In the genomic region with DNA sequence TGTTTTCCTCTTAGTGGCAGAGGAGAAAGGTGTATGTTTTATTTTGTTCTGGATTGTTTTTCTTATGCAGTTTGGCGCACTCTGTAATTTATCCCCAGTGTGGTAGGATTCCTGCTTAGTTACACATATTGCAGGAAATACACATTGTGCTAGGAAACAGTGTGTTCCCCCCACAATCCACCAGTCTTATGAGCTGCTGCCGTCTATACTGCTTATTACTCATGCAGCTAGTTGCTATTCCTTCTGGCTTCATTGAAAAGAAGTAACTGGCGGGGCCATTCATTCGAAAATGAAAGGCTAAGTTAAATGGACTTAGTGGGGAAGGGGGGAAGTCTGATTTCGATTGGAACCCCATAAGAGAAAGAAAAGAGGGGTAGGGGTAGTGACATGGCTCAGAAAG, we compare ENCODE assay signal across 23 mouse cellular contexts.
DNase-seq lines count a peak whose midpoint lies in the region; ATAC-seq and TF ChIP-seq lines count a peak whose summit lies in the region.
"Had no signal": no experiment of that assay in that cellular context is flagged by ENCODE, and none has a peak within 500 bp of the region (broad histone marks: within the 10 kb centered on the region; RNA-seq: fewer than 3 reads in every experiment).

No protein-coding gene starts in this region.

- no peaks in the 10 kb centered on the region for H3K79me2 ChIP-seq in myocyte (ENCODE audit: control insufficient read depth, insufficient read depth)

- ATAC-seq in forebrain, embryonic 11.5 days (replicated peaks; ENCODE audit: low FRiP score) = peak; percentile 42; the same call in 1 of the 2 replicates
- ATAC-seq in forebrain, embryonic 12.5 days (ENCODE audit: low FRiP score) = no peak
- 0 out of 2 replicates have a peak, but pooled peaks have one; percentile 35 for ATAC-seq in midbrain, embryonic 11.5 days (ENCODE audit: low FRiP score)
- ATAC-seq in midbrain, embryonic 15.5 days (replicated peaks) = no peak
- ATAC-seq: activated CD4-positive, CD25-positive, alpha-beta regulatory T cell, adult 4 months had no signal

- H3K4me1 ChIP-seq in forebrain, embryonic 11.5 days (replicated peaks; ENCODE audit: control insufficient read depth, insufficient read depth, low read length) = peaks cover 2% of the 10 kb centered on the region; the same call in 1 of the 2 replicates
- H3K4me1 ChIP-seq in forebrain, embryonic 12.5 days = peaks cover 12% of the 10 kb centered on the region; the same call in 1 of the 2 replicates
- no peaks in the 10 kb centered on the region for H3K4me1 ChIP-seq in midbrain, embryonic 11.5 days (ENCODE audit: control insufficient read depth, insufficient read depth, low read length)
- H3K4me1 ChIP-seq in midbrain, embryonic 15.5 days = peaks cover 3% of the 10 kb centered on the region; the same call in 1 of the 2 replicates

- TF ChIP-seq POLR2A in brain, embryonic 14.5 days (IDR thresholded peaks at IDR 0.05; ENCODE audit: borderline replicate concordance, extremely low read depth, insufficient read depth, insufficient read length, poor library complexity, severe bottlenecking) = no peak
- no peak for TF ChIP-seq POLR2A in myocyte (IDR thresholded peaks at IDR 0.05; ENCODE audit: insufficient read length, low read depth)

- no peaks in the 10 kb centered on the region for H3K36me3 ChIP-seq in forebrain, embryonic 11.5 days (ENCODE audit: control insufficient read depth, insufficient read depth, low read length)
- H3K36me3 ChIP-seq in forebrain, embryonic 12.5 days (replicated peaks) = no peaks in the 10 kb centered on the region
- no peaks in the 10 kb centered on the region for H3K36me3 ChIP-seq in midbrain, embryonic 11.5 days (ENCODE audit: control insufficient read depth, insufficient read depth, low read length)
- H3K36me3 ChIP-seq in midbrain, embryonic 15.5 days (replicated peaks) = no peaks in the 10 kb centered on the region
- no peaks in the 10 kb centered on the region for H3K36me3 ChIP-seq in myocyte (ENCODE audit: control insufficient read depth, insufficient read depth)
- H3K36me3 ChIP-seq: embryonic facial prominence, embryonic 13.5 days; hindbrain, embryonic 12.5 days; hindbrain, embryonic 15.5 days had no signal

- H3K9ac ChIP-seq in forebrain, embryonic 11.5 days (ENCODE audit: low read length) = no peak overlapping the region
- H3K9ac ChIP-seq in forebrain, embryonic 12.5 days = no peak overlapping the region
- no peak overlapping the region for H3K9ac ChIP-seq in midbrain, embryonic 11.5 days (ENCODE audit: low read length)
- H3K9ac ChIP-seq in midbrain, embryonic 15.5 days = no peak overlapping the region
- H3K9ac ChIP-seq: embryonic facial prominence, embryonic 13.5 days; hindbrain, embryonic 12.5 days; hindbrain, embryonic 15.5 days had no signal

- no peaks in the 10 kb centered on the region for H3K27me3 ChIP-seq in forebrain, embryonic 11.5 days (ENCODE audit: control insufficient read depth, insufficient read depth, low read length)
- no peaks in the 10 kb centered on the region for H3K27me3 ChIP-seq in forebrain, embryonic 12.5 days
- no peaks in the 10 kb centered on the region for H3K27me3 ChIP-seq in midbrain, embryonic 11.5 days (ENCODE audit: control insufficient read depth, insufficient read depth, low read length)
- H3K27me3 ChIP-seq in midbrain, embryonic 15.5 days (replicated peaks) = no peaks in the 10 kb centered on the region
- H3K27me3 ChIP-seq in myocyte (ENCODE audit: control insufficient read depth, insufficient read depth, insufficient read length) = no peaks in the 10 kb centered on the region
- H3K27me3 ChIP-seq: embryonic facial prominence, embryonic 13.5 days; hindbrain, embryonic 12.5 days; hindbrain, embryonic 15.5 days had no signal

- TF ChIP-seq CTCF in brain, embryonic 14.5 days (IDR thresholded peaks at IDR 0.05; ENCODE audit: borderline replicate concordance, extremely low read depth, insufficient read depth, insufficient read length) = no peak

- WGBS in forebrain, embryonic 11.5 days = 46% methylated on average over 5 of the region's 5 CpGs
- whole genome bisulfite sequencing in forebrain, embryonic 12.5 days = 30% methylated on average over 5 of the region's 5 CpGs
- 46% methylated on average over 5 of the region's 5 CpGs for WGBS in midbrain, embryonic 11.5 days
- 35% methylated on average over 5 of the region's 5 CpGs for WGBS in midbrain, embryonic 15.5 days

- H3K27ac ChIP-seq in forebrain, embryonic 11.5 days (ENCODE audit: low read depth, low read length) = no peak overlapping the region
- no peak overlapping the region for H3K27ac ChIP-seq in forebrain, embryonic 12.5 days
- no peak overlapping the region for H3K27ac ChIP-seq in midbrain, embryonic 11.5 days (ENCODE audit: low read depth, low read length)
- H3K27ac ChIP-seq in midbrain, embryonic 15.5 days = no peak overlapping the region
- H3K27ac ChIP-seq: embryonic facial prominence, embryonic 13.5 days; gastrocnemius, adult 2 months had no signal

- no peak overlapping the region for H3K4me3 ChIP-seq in forebrain, embryonic 11.5 days (ENCODE audit: low read depth, low read length)
- H3K4me3 ChIP-seq in forebrain, embryonic 12.5 days (replicated peaks) = no peak overlapping the region
- H3K4me3 ChIP-seq in midbrain, embryonic 11.5 days (ENCODE audit: low read depth, low read length) = no peak overlapping the region
- no peak overlapping the region for H3K4me3 ChIP-seq in midbrain, embryonic 15.5 days
- H3K4me3 ChIP-seq in myocyte = no peak overlapping the region
- H3K4me3 ChIP-seq: embryonic facial prominence, embryonic 13.5 days; erythroblast, embryonic 14.5 days; gastrocnemius, adult 2 months; hindbrain, embryonic 12.5 days; hindbrain, embryonic 15.5 days had no signal

- no peak for DNase-seq in forebrain, embryonic 11.5 days (ENCODE audit: low spot score)
- peak; percentile 12 for DNase-seq in midbrain, embryonic 11.5 days (ENCODE audit: low spot score, missing footprints)
- peak; percentile 51 for DNase-seq in brain, embryonic 14.5 days (ENCODE audit: low read depth)
- DNase-seq in thymus, adult 18-20 months = no peak
- no peak for DNase-seq in urinary bladder, postnatal 25 days (ENCODE audit: low spot score)
- DNase-seq: adrenal gland, adult 8-10 months; adrenal gland, postnatal 36 days; cerebellum, adult 11 months; cerebellum, adult 2 months; cerebellum, adult 9-11 months; cerebellum, postnatal 25 days; gastrocnemius, adult 2 months; gastrocnemius, postnatal 14 days; heart, adult 11 months had no signal

- no peak overlapping the region for H3K4me2 ChIP-seq in forebrain, embryonic 11.5 days (ENCODE audit: low read depth, low read length, severe bottlenecking)
- no peak overlapping the region for H3K4me2 ChIP-seq in forebrain, embryonic 12.5 days
- no peak overlapping the region for H3K4me2 ChIP-seq in midbrain, embryonic 11.5 days
- H3K4me2 ChIP-seq in midbrain, embryonic 15.5 days = no peak overlapping the region
- H3K4me2 ChIP-seq in myocyte (ENCODE audit: low read depth) = peak overlapping the region; percentile 64
- H3K4me2 ChIP-seq: embryonic facial prominence, embryonic 13.5 days; heart, embryonic 11.5 days; hindbrain, embryonic 12.5 days; hindbrain, embryonic 15.5 days had no signal

- no peak overlapping the region for H3ac ChIP-seq in myocyte (ENCODE audit: control insufficient read depth, insufficient read length)

- no peaks in the 10 kb centered on the region for H3K9me3 ChIP-seq in forebrain, embryonic 11.5 days (ENCODE audit: control insufficient read depth, low read length)
- H3K9me3 ChIP-seq in forebrain, embryonic 12.5 days = no peaks in the 10 kb centered on the region
- H3K9me3 ChIP-seq in midbrain, embryonic 11.5 days (ENCODE audit: control insufficient read depth, low read length) = no peaks in the 10 kb centered on the region
- no peaks in the 10 kb centered on the region for H3K9me3 ChIP-seq in midbrain, embryonic 15.5 days
- H3K9me3 ChIP-seq: embryonic facial prominence, embryonic 13.5 days; hindbrain, embryonic 12.5 days; hindbrain, embryonic 15.5 days had no signal

TF ChIP-seq in myocyte, 11 proteins besides CTCF, POLR2A, EP300 and RAD21:
- no peak for TF ChIP-seq POLR2AphosphoS2 (IDR thresholded peaks at IDR 0.05; ENCODE audit: insufficient read length, low read depth)
- no peak for TF ChIP-seq MAX (IDR thresholded peaks at IDR 0.05; ENCODE audit: low read depth)
- TF ChIP-seq USF1 (IDR thresholded peaks at IDR 0.05; ENCODE audit: low read depth) = no peak
- no peak for TF ChIP-seq MYOG (IDR thresholded peaks at IDR 0.05; ENCODE audit: control insufficient read depth in 1 of 3, insufficient read depth in 1 of 3, insufficient read length in 2 of 3, low read depth in 2 of 3)
- TF ChIP-seq CEBPB (IDR thresholded peaks at IDR 0.05; ENCODE audit: insufficient read depth, poor library complexity, severe bottlenecking) = no peak
- TF ChIP-seq TCF12 (IDR thresholded peaks at IDR 0.05; ENCODE audit: insufficient read depth, poor library complexity, severe bottlenecking) = no peak
- TF ChIP-seq REST (IDR thresholded peaks at IDR 0.05; ENCODE audit: insufficient read depth, insufficient read length) = no peak
- no peak for TF ChIP-seq E2F4 (IDR thresholded peaks at IDR 0.05; ENCODE audit: insufficient read depth)
- TF ChIP-seq TCF3 (IDR thresholded peaks at IDR 0.05; ENCODE audit: insufficient read length, low read depth) = no peak
- no peak for TF ChIP-seq SRF (IDR thresholded peaks at IDR 0.05; ENCODE audit: control insufficient read depth, insufficient read length, low read depth)
- no peak for TF ChIP-seq MYOD1 (IDR thresholded peaks at IDR 0.05; ENCODE audit: control insufficient read depth in 1 of 3, insufficient read length in 2 of 3, low read depth in 2 of 3)

Comparison
In these comparisons a context has a peak if more than half of its experiments do, and no peak if none do; other contexts are left out.
1. ATAC-seq: peak in forebrain, embryonic 11.5 days (single experiment) and midbrain, embryonic 11.5 days (single experiment); none in forebrain, embryonic 12.5 days (single experiment) and midbrain, embryonic 15.5 days (single experiment).
2. DNase-seq: peak in midbrain, embryonic 11.5 days (single experiment) and brain, embryonic 14.5 days (single experiment); none in forebrain, embryonic 11.5 days (single experiment), thymus, adult 18-20 months (0 of 2) and urinary bladder, postnatal 25 days (single experiment).